Mouse (Mus musculus) brain, embryonic 14.5 days (tissue): ENCODE measurements around the gene Map3k7.

ENCODE experiments used
- CTCF ChIP-seq: fragments of 200-500 bp; IDR thresholded peaks from 2 replicates; pipeline ENCODE4 v1.5.1; 2012; ENCODE audit warnings: inconsistent platforms, mild to moderate bottlenecking, moderate library complexity, borderline replicate concordance; ENCODE audit not compliant: insufficient read depth, insufficient read length; ENCODE audit errors: extremely low read depth
- POLR2A ChIP-seq: fragments of 200-500 bp; IDR thresholded peaks from 2 replicates; pipeline ENCODE4 v1.6.1; 2012; ENCODE audit warnings: mild to moderate bottlenecking, inconsistent platforms, borderline replicate concordance; ENCODE audit not compliant: poor library complexity, insufficient read depth, insufficient read length, severe bottlenecking; ENCODE audit errors: extremely low read depth

DNA sequence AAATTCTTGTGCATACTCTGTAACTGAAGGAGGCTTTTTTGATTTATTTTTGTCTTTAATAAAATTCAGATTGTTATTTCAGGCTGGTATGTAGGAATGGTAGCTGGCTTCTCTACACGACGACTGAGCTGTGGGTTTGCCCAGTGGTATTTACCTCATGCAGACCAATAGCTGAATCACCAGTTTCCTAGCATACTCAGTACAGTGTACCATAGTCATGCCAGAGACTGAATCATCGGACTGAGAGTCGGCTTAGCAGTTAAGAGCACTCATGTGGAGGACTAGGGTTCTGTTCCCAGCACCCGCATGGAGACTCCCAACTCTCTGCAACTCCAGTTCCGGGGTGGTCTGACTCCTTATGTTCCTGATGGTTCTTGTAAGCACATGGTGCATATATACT lies 58.4 kb downstream of the Map3k7 start:
- TF ChIP-seq CTCF, result no peak
- no peak for TF ChIP-seq POLR2A
